Mouse (Mus musculus): ENCODE results near the gene Kif1c.

Kif1c gene

DNA sequence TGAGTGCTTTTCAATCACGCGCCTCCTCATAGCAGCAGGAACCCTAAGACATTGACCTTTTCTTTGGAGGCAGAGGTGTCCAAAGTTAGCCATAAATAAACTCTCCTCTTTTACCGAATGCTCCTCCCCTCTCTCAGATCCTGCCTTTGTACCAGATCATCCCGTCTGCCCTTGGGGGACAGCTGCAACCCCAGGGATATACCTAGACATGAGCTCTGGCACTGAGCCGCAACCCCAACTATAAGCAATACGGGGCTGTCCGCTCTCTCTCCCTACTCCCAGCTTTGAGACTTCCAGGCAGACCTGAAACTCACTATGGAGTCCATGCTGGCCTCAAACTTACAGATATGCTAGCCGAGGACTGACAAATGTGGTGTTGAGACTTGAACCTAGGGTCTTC, 33.7 kb upstream of the Kif1c start:
- intact Hi-C loops (cut with DNase I): no loop called here

GRCm38 (mm10) chr11:70667271-70668150, 32.8 kb upstream of the Kif1c start:
- intact Hi-C loops (cut with DNase I): no loop called here

DNA sequence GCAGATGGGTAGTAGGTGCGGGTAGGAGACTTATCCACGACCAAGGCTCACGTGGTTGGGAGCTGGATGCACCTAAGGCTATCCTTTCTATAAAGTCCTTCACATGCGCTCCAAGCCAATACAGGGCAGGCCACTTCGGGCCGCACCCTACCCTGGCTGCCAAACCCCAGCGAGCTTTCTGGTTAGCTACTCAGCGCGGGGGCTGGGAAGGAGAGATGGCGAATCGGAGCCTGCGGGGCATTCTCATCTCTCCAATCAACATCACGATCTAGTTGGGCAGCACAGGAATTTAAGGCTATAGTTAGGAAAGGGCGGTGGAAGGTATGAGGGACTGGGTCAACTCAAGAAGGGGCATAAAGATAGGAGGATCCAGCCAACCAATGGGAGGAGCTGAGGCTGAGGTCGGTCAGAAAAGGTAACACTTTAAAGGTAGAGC, 32.0 kb upstream of the Kif1c start:
- intact Hi-C loops (cut with DNase I): no loop called here

DNA sequence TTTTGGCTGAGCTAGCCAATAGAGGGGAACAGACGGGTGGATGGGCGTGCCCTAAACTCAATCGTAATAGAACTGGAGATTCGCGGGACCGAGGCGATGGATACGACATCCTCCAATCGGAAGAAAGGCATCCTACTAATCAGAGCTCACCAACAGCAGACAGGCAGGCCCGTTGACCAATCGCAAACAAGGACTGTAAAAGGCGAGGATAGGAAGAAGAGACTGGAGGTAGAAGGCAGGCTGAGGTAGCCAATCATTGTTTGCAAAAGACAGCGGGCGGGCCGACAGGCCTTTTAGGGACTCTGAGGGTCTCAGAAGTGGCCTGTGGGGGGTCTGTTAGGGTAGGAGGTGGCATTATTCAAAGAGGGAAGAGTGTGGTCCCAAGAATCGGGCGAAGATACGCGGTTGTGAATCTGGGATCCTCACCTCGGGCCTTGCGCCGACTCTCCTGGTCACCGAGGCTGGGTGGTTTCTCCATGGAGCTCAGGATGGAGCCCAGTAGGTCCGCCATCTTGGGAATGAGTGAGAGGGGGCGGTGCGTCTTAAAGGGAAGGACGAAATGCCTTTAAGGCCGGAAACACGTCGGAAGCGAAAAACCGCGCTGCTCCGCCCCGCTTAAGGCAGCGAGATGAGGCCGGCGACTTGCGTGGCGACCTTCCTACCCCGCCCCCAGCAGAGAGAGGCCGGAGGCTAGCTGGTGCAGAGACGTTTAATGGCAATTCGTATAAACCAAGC, 31.4 kb upstream of the Kif1c start, which contains the start of gene Spag7:
Spag7 (minus strand) TSS at position 646 of the 735 bp plus-strand sequence.
- intact Hi-C loops (cut with DNase I): loop anchor here (1.0 kb wide), 1 partner anchor 15 kb away; the partner anchor contains the start of gene Pfn1

GRCm38 (mm10) chr11:70669582-70670345, 30.6 kb upstream of the Kif1c start:
- intact Hi-C loops (cut with DNase I): loop anchor here (1.0 kb wide), 1 partner anchor 15 kb away; the partner anchor contains the start of gene Pfn1

GRCm38 (mm10) chr11:70670483-70670882, 29.9 kb upstream of the Kif1c start:
- intact Hi-C loops (cut with DNase I): no loop called here

DNA sequence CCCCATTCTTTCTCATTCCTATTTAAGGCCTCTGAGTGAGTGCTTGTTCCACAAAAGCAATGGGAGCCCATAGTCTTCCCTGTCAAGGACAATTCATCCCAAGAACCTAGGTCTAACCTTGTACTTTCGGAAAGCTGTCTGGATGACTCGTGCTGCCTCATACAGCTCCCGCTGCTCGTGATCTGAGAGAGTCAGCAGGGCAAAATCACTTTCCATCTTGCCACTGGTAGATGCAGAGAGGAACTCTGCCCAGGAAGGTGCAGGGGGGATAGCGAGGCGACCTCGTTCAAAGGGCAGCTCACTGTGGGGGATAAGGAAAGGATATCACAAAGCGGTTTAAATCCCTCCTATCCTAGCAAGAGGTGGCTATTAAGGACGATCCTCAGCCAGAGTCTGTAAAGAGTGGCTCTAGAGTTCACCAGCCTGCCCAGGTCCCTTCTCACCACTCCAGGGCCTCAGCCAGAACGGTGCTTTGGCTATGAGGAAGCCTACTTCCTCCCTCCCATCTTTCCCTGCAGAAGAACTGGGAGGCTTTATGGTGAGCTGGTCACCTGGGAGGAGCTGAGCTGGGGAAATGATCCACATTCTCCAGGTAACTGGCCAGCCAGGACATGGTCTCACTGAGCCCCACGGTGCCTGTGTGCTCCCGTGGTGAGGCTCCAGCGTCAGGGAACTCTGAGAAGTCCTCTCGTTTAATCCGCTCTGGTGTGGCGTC, 28.9 kb upstream of the Kif1c start:
- intact Hi-C loops (cut with DNase I): no loop called here

- intact Hi-C loops (cut with DNase I): no loop called here
These were observed 26.3 kb upstream of the Kif1c start for GRCm38 (mm10) chr11:70674014-70674413.

DNA sequence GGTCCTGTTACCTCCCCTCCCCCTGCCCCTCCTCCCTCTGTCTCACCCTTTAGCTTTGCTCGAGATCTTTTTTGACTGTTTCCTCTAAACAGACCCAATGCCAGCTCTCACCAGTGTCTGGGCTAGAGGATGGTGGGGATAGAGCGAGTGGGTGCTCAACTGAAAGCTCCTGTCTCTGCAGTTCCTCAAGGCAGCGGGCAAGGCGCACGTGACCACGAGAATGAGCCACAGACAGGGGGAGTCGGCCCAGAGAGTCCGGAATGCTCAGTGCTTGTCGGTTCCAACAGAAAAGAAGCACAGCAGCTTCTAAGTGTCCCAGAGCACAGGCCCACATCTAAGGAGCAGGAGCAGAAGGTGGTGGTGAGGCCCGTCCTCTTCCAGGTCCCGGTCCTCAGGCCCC, 25.8 kb upstream of the Kif1c start:
- intact Hi-C loops (cut with DNase I): no loop called here

- intact Hi-C loops (cut with DNase I): no loop called here
These were observed 22.3 kb upstream of the Kif1c start for GRCm38 (mm10) chr11:70678092-70678491.

DNA sequence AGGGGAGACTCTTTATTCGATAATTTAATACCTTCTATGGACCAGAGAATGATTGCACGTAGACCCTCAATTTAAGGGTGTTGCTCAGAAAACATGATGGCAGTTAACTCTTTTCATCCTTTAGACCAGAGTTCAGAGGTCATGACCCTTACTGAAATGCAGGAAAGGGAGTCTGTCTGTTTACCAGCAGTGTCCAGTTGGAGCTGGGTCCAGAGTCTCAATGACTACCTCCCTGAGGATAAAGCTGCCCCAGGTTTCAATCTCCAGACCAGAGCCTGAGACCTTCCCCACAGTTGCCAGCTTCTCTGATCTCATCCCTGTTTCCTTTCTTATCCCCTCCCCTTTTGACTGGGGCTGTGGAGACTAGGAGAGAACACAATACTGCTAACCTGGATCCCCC, 21.8 kb upstream of the Kif1c start:
- intact Hi-C loops (cut with DNase I): no loop called here

DNA sequence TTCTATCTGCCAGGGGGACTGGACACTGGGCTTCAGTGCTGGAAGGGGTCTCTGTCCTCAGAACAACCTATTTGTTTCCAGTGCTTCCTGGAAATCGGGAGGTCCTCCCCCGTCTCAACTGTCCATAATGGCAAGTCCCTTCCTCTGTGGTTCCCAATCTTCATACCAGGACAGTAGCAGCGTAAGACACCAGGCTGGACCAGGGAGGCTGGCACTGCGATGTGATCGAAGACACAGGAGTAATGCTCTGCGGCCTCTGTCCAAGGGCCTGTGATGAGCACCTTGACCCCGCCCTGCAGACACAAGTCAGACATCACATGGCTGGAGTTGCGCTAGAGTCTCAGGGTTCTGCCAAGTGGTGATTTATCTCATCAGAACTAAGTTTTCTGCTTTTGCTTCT, 21.0 kb upstream of the Kif1c start:
- intact Hi-C loops (cut with DNase I): no loop called here

DNA sequence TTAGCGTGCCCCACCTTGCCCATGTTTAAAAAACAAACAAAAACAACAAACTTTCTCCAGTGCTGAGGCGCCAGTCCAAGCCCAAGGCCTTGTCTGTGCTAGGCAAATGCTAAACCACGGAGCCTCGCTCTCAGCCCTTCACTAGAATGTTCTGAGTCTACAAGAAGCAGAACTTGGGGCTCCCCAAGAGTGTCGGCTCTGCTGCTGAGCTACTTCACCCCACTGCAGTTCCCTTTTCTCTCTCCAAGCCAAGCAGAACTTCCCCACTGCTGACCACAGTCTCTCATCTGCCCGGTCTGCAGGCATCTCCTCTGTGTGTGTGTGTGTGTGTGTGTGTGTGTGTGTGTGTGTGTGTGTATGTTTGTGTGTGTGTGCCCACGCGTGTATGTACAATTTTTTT, 20.5 kb upstream of the Kif1c start:
- intact Hi-C loops (cut with DNase I): loop anchor here (5.0 kb wide), 1 partner anchor 77 kb away; no protein-coding TSS in a partner anchor

DNA sequence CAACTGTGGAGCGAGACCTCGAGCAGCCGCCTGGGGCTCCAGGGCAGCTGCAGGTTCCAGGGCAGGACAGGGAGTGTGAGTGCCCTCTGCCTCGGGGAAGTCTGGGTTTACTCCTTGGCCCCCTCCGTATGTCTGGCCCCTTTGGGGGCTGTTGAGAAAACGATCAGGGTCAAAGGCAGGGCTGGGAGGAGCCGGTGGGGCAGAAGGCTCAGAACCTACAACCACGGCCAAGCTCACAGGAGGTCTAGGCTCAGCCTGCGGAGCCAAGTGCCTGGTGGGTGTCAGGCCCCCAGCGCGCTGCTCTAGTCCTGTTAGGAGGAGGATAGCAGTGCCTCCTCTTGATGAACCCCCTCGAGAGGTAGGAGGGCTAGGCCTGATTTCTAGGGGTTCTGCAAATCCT, 19.2 kb upstream of the Kif1c start:
- intact Hi-C loops (cut with DNase I): loop anchor here (5.0 kb wide), 1 partner anchor 76 kb away; no protein-coding TSS in a partner anchor

- intact Hi-C loops (cut with DNase I): loop anchor here (5.0 kb wide), 1 partner anchor 75 kb away; no protein-coding TSS in a partner anchor
These were observed 18.3 kb upstream of the Kif1c start for GRCm38 (mm10) chr11:70681897-70682581.

DNA sequence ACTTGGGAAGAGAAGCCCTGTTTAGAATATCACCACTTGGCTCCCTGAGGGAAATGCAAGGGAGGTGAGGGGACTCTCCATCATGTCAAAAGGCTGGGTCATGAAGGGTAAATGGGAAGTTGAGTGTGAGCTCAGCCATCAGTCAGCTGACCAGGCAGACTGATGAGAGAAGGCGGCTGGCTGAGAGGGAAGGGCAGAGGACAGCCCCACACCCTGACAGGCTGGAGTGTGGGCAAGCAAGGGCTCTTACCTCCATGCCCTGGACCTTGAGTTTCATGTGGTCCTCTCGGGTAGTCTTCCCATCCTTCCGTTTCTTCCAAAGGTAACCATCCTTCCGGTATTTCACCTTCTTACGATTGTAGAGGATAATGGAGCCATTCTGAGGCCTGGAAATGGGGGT, 16.7 kb upstream of the Kif1c start:
- intact Hi-C loops (cut with DNase I): loop anchor here (5.0 kb wide), 1 partner anchor 74 kb away; no protein-coding TSS in a partner anchor

DNA sequence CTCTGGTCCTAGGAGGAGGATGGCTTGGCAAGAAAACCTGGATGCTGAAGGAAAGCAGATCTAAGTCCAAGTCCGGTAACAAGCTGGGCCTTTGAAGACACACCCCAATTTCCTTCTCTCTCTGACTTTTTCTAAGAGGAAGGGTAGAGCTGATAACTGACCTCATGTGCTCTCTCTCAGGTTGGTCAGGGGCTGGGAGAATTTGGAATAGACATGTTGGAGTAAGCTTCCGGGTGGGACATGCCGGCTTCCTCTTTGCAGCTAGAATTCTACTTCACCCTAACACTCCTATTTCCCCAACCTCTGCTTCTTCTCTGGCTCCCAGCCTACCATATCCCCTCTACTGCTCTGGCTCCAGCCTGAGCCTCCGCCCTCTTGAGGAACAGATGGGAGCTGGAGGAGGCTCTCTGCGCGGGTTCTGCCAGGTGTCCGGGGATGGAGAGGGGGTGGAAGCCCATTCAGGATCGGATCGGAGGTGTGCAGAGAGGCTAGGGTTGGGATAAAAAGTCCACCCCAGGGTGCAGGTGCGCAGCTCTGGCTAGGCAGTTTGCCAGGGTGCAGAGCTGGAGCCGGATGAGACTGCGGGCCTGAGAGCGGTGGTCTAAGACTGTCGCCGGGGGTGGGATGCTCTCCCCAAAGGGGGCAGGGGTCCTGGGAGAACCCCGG, 13.3 kb upstream of the Kif1c start:
- intact Hi-C loops (cut with DNase I): no loop called here

GRCm38 (mm10) chr11:70687601-70688199, 12.6 kb upstream of the Kif1c start, which contains the start of gene Camta2:
Gene Camta2 (minus strand): TSS chr11:70688105.
- intact Hi-C loops (cut with DNase I): no loop called here

GRCm38 (mm10) chr11:70688372-70688771, 12.0 kb upstream of the Kif1c start:
- intact Hi-C loops (cut with DNase I): no loop called here

Measured in adrenal gland (tissue).